Mouse (Mus musculus): ENCODE data around the gene Ctps. TPM values are rescaled to one million over a fixed set of nuclear protein-coding genes. Genes with fewer than 3 reads are reported as not detected.

Gene Ctps
- polyA plus RNA-seq, 1 experiment, result 0.43 TPM

- Histone ChIP-seq H3K4me1 (ENCODE audit: control insufficient read depth) (peaks cover 20% of the 10 kb centered on the region), H3K36me3 (ENCODE audit: control insufficient read depth) (no peaks in the 10 kb centered on the region), H3K27me3 (ENCODE audit: control insufficient read depth) (0 out of 2 replicates have a peak, but pooled peaks cover 2% of the 10 kb centered on the region), H3K9me3 (ENCODE audit: control insufficient read depth, low read length) (no peaks in the 10 kb centered on the region), H3K4me3 (replicated peaks) (no peak overlapping the region)
- TF ChIP-seq GATA1 (IDR thresholded peaks at IDR 0.05; ENCODE audit: low read length), result no peak
- no peak for TF ChIP-seq TAL1 (IDR thresholded peaks at IDR 0.05; ENCODE audit: low read length)
These were observed 10.8 kb upstream of the Ctps start for GRCm38 (mm10) chr4:120580894-120581293.

DNA sequence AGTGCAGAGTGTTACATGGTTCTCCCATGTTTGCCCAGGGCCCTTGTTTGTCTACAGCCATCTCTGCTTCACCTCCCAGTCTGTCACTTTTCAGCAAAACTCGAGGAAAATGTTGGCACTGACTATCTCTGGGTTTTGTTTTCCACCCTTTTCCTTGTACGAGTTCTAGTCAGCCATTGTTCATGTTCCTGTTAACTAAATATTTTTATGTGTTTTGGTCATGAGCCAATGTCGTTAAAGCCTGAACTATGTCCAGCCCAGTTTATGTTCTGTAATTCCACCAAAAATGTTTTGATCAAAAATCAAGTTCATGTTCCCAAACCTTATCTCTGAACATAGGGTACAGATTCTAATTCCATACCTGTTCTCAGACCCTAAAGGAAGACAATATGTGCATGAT, 1.6 kb upstream of the Ctps start:
- H3K36me3 ChIP-seq (ENCODE audit: control insufficient read depth), result peaks cover 15% of the 10 kb centered on the region
- H3K27me3 ChIP-seq (ENCODE audit: control insufficient read depth), result no peaks in the 10 kb centered on the region
- H3K9me3 ChIP-seq (ENCODE audit: control insufficient read depth, low read length), result no peaks in the 10 kb centered on the region
- H3K4me1 ChIP-seq (ENCODE audit: control insufficient read depth), result peaks cover 40% of the 10 kb centered on the region
- TF ChIP-seq GATA1 (IDR thresholded peaks at IDR 0.05; ENCODE audit: low read length), result no peak
- no peak for TF ChIP-seq TAL1 (IDR thresholded peaks at IDR 0.05; ENCODE audit: low read length)
- no peak overlapping the region for H3K4me3 ChIP-seq (replicated peaks)

DNA sequence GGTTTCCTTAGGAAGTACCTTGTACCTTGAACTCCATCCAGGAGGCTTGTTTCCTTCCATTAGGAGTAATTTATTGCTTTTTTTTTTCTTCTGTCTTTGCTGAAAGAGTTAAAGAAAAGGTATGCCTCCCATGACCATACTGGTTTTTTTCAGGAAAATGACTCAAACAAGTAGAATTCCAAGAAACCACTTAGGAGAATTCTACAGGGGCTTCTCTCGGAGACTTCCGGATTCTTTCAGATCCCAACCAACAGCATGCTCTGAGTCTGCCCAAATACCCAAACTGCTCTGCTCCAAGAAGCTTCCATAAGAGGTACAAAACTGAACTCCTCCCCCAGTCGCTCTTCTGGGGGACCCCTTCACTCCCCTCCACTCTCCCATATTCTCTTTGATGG, 991 bp upstream of the Ctps start:
- Histone ChIP-seq H3K9me3 (ENCODE audit: control insufficient read depth, low read length) (no peaks in the 10 kb centered on the region), H3K4me1 (ENCODE audit: control insufficient read depth) (peaks cover 44% of the 10 kb centered on the region), H3K4me3 (replicated peaks) (peak overlapping the region; percentile 68), H3K27me3 (ENCODE audit: control insufficient read depth) (no peaks in the 10 kb centered on the region), H3K36me3 (ENCODE audit: control insufficient read depth) (peaks cover 21% of the 10 kb centered on the region)
- TF ChIP-seq GATA1 (IDR thresholded peaks at IDR 0.05; ENCODE audit: low read length) (no peak), TAL1 (IDR thresholded peaks at IDR 0.05; ENCODE audit: low read length) (no peak)

- Histone ChIP-seq H3K4me1 (ENCODE audit: control insufficient read depth) (peaks cover 44% of the 10 kb centered on the region), H3K9me3 (ENCODE audit: control insufficient read depth, low read length) (no peaks in the 10 kb centered on the region), H3K27me3 (ENCODE audit: control insufficient read depth) (no peaks in the 10 kb centered on the region), H3K4me3 (replicated peaks) (peak overlapping the region; percentile 68), H3K36me3 (ENCODE audit: control insufficient read depth) (peaks cover 26% of the 10 kb centered on the region)
- TF ChIP-seq GATA1 (IDR thresholded peaks at IDR 0.05; ENCODE audit: low read length), result no peak
- no peak for TF ChIP-seq TAL1 (IDR thresholded peaks at IDR 0.05; ENCODE audit: low read length)
These were observed 478 bp upstream of the Ctps start for GRCm38 (mm10) chr4:120570438-120571069.

DNA sequence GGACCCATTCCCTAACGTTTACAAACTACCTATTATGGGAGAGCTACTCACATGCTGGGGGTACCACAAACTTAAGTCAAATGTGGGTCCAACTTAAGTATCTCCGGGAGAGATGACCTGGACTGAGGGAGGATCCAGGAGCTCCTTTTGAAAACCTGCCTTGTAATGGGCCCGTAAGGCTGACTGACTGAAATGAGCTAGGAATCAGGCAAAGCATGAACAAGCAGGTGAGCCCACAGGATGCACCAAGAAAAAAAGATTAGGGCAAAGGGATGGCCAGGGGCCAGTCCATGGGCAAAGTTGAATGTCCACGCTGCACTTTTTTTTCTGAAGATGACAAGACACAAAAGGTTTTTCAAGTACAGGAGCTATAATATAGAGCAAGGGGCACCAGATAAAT, 1.1 kb downstream of the Ctps start:
- H3K4me1 ChIP-seq (ENCODE audit: control insufficient read depth), result peaks cover 44% of the 10 kb centered on the region
- no peaks in the 10 kb centered on the region for H3K27me3 ChIP-seq (ENCODE audit: control insufficient read depth)
- no peak for TF ChIP-seq TAL1 (IDR thresholded peaks at IDR 0.05; ENCODE audit: low read length)
- no peak for TF ChIP-seq GATA1 (IDR thresholded peaks at IDR 0.05; ENCODE audit: low read length)
- H3K4me3 ChIP-seq (replicated peaks), result peak overlapping the region; percentile 68
- H3K9me3 ChIP-seq (ENCODE audit: control insufficient read depth, low read length), result no peaks in the 10 kb centered on the region
- peaks cover 41% of the 10 kb centered on the region for H3K36me3 ChIP-seq (ENCODE audit: control insufficient read depth)

- peaks cover 44% of the 10 kb centered on the region for H3K4me1 ChIP-seq (ENCODE audit: control insufficient read depth)
- H3K4me3 ChIP-seq (replicated peaks), result peak overlapping the region; percentile 68
- TF ChIP-seq GATA1 (IDR thresholded peaks at IDR 0.05; ENCODE audit: low read length), result no peak
- no peak for TF ChIP-seq TAL1 (IDR thresholded peaks at IDR 0.05; ENCODE audit: low read length)
- H3K36me3 ChIP-seq (ENCODE audit: control insufficient read depth), result peaks cover 51% of the 10 kb centered on the region
- no peaks in the 10 kb centered on the region for H3K9me3 ChIP-seq (ENCODE audit: control insufficient read depth, low read length)
- H3K27me3 ChIP-seq (ENCODE audit: control insufficient read depth), result no peaks in the 10 kb centered on the region
These were observed 2.1 kb downstream of the Ctps start for GRCm38 (mm10) chr4:120568005-120568404.

- TF ChIP-seq TAL1 (IDR thresholded peaks at IDR 0.05; ENCODE audit: low read length), result no peak
- TF ChIP-seq GATA1 (IDR thresholded peaks at IDR 0.05; ENCODE audit: low read length), result no peak
- Histone ChIP-seq H3K36me3 (ENCODE audit: control insufficient read depth) (peaks cover 71% of the 10 kb centered on the region), H3K4me1 (ENCODE audit: control insufficient read depth) (peaks cover 37% of the 10 kb centered on the region), H3K9me3 (ENCODE audit: control insufficient read depth, low read length) (no peaks in the 10 kb centered on the region), H3K27me3 (ENCODE audit: control insufficient read depth) (no peaks in the 10 kb centered on the region), H3K4me3 (replicated peaks) (no peak overlapping the region)
These were observed 4.3 kb downstream of the Ctps start for GRCm38 (mm10) chr4:120565726-120566125.

DNA sequence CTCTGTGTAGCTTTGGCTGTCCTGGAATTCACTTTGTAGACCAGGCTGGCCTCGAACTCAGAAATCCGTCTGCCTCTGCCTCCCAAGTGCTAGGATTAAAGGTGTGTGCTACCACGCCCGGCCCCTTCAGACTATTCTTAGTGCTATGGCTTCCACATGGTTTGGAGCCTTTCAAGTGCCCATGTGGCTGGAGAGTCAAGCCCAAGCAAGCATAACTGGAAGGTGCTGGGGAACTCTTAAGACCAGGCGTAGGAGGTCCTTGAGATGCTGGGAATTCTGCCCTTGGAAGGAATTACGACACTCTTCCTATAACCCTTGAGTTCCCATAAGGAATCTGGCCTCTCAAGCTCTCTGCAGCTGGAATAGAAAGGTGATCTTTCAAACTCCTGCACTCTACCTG, 13.5 kb downstream of the Ctps start:
- Histone ChIP-seq H3K4me3 (replicated peaks) (no peak overlapping the region), H3K9me3 (ENCODE audit: control insufficient read depth, low read length) (no peaks in the 10 kb centered on the region), H3K4me1 (ENCODE audit: control insufficient read depth) (peaks cover 2% of the 10 kb centered on the region; the same call in 1 of the 2 replicates), H3K36me3 (ENCODE audit: control insufficient read depth) (peaks cover 98% of the 10 kb centered on the region), H3K27me3 (ENCODE audit: control insufficient read depth) (no peaks in the 10 kb centered on the region)
- TF ChIP-seq TAL1 (IDR thresholded peaks at IDR 0.05; ENCODE audit: low read length), result no peak
- no peak for TF ChIP-seq GATA1 (IDR thresholded peaks at IDR 0.05; ENCODE audit: low read length)

- no peak overlapping the region for H3K4me3 ChIP-seq (replicated peaks)
- no peaks in the 10 kb centered on the region for H3K9me3 ChIP-seq (ENCODE audit: control insufficient read depth, low read length)
- TF ChIP-seq GATA1 (IDR thresholded peaks at IDR 0.05; ENCODE audit: low read length), result no peak
- no peak for TF ChIP-seq TAL1 (IDR thresholded peaks at IDR 0.05; ENCODE audit: low read length)
- H3K36me3 ChIP-seq (ENCODE audit: control insufficient read depth), result peaks cover 99% of the 10 kb centered on the region
- H3K27me3 ChIP-seq (ENCODE audit: control insufficient read depth), result no peaks in the 10 kb centered on the region
- no peaks in the 10 kb centered on the region for H3K4me1 ChIP-seq (ENCODE audit: control insufficient read depth)
These were observed 25.2 kb downstream of the Ctps start for GRCm38 (mm10) chr4:120544896-120545295.

DNA sequence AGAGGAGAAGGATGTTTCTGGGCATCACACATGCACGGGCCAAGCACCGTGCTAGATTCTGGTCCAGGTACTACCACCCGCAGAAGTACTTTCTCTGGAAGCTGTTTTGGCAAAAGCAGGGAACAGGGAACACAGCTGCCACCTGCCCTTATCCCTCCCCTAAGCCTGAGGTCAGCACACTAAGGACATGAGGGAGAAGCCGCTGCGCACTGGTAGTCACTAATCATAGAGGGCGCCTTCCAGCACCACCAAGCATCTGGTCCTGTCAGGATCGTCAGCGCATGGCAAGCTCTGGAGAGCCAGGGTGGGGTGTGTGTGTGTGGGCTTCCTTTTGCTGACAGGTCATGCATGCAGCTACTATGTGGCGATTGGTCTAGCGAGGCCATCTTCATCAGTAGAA, 31.4 kb downstream of the Ctps start:
- Histone ChIP-seq H3K4me3 (replicated peaks) (no peak overlapping the region), H3K36me3 (ENCODE audit: control insufficient read depth) (peaks cover 53% of the 10 kb centered on the region), H3K4me1 (ENCODE audit: control insufficient read depth) (no peaks in the 10 kb centered on the region), H3K9me3 (ENCODE audit: control insufficient read depth, low read length) (no peaks in the 10 kb centered on the region), H3K27me3 (ENCODE audit: control insufficient read depth) (no peaks in the 10 kb centered on the region)
- TF ChIP-seq GATA1 (IDR thresholded peaks at IDR 0.05; ENCODE audit: low read length) (no peak), TAL1 (IDR thresholded peaks at IDR 0.05; ENCODE audit: low read length) (no peak)
